Mouse (Mus musculus): ENCODE measurements at regions not wholly inside any gene's neighbourhood (a gene's known extent, or its start where the extent isn't known, plus 50 kb on each side); places are given as distances from the start of the nearest gene placed in this dataset.

- Histone ChIP-seq H3K9me3 (replicated peaks; ENCODE audit: control insufficient read depth, insufficient read depth, low read length, poor library complexity, severe bottlenecking) (no peaks in the 10 kb centered on the region), H3K4me1 (ENCODE audit: control insufficient read depth, insufficient read depth, low read length) (no peaks in the 10 kb centered on the region), H3K36me3 (ENCODE audit: control insufficient read depth, insufficient read depth, low read length, poor library complexity, severe bottlenecking) (no peaks in the 10 kb centered on the region), H3K27ac (ENCODE audit: insufficient read depth, low read length) (no peak overlapping the region), H3K9ac (ENCODE audit: low read depth, poor library complexity, severe bottlenecking) (no peak overlapping the region), H3K4me3 (ENCODE audit: low read depth, low read length) (no peak overlapping the region), H3K27me3 (ENCODE audit: control insufficient read depth, insufficient read depth, low read length, poor library complexity, severe bottlenecking) (no peaks in the 10 kb centered on the region)
- no peak for TF ChIP-seq EP300 (IDR thresholded peaks at IDR 0.05; ENCODE audit: insufficient read depth, low read depth, low read length)
- no peak for TF ChIP-seq POLR2A (IDR thresholded peaks at IDR 0.05; ENCODE audit: insufficient read depth, low read length)
- TF ChIP-seq CTCF (IDR thresholded peaks at IDR 0.05; ENCODE audit: low read depth, low read length), result no peak
Observed at GRCm38 (mm10) chr1:64337619-64338574, 194.5 kb upstream of the Creb1 start.

- no peak overlapping the region for H3K4me3 ChIP-seq (ENCODE audit: low read depth, low read length)
- H3K27ac ChIP-seq (ENCODE audit: insufficient read depth, low read length), result no peak overlapping the region
- TF ChIP-seq CTCF (IDR thresholded peaks at IDR 0.05; ENCODE audit: low read depth, low read length), result no peak
- no peak for TF ChIP-seq EP300 (IDR thresholded peaks at IDR 0.05; ENCODE audit: insufficient read depth, low read depth, low read length)
- TF ChIP-seq POLR2A (IDR thresholded peaks at IDR 0.05; ENCODE audit: insufficient read depth, low read length), result no peak
- H3K9me3 ChIP-seq (replicated peaks; ENCODE audit: control insufficient read depth, insufficient read depth, low read length, poor library complexity, severe bottlenecking), result no peaks in the 10 kb centered on the region
- no peak overlapping the region for H3K9ac ChIP-seq (ENCODE audit: low read depth, poor library complexity, severe bottlenecking)
- no peaks in the 10 kb centered on the region for H3K4me1 ChIP-seq (ENCODE audit: control insufficient read depth, insufficient read depth, low read length)
- H3K27me3 ChIP-seq (ENCODE audit: control insufficient read depth, insufficient read depth, low read length, poor library complexity, severe bottlenecking), result no peaks in the 10 kb centered on the region
- H3K36me3 ChIP-seq (ENCODE audit: control insufficient read depth, insufficient read depth, low read length, poor library complexity, severe bottlenecking), result no peaks in the 10 kb centered on the region
Observed at GRCm38 (mm10) chr1:64331566-64331965, 200.9 kb upstream of the Creb1 start.

- H3K9ac ChIP-seq (ENCODE audit: low read depth, poor library complexity, severe bottlenecking), result no peak overlapping the region
- H3K4me3 ChIP-seq (ENCODE audit: low read depth, low read length), result no peak overlapping the region
- no peak overlapping the region for H3K27ac ChIP-seq (ENCODE audit: insufficient read depth, low read length)
- H3K36me3 ChIP-seq (ENCODE audit: control insufficient read depth, insufficient read depth, low read length, poor library complexity, severe bottlenecking), result no peaks in the 10 kb centered on the region
- H3K27me3 ChIP-seq (ENCODE audit: control insufficient read depth, insufficient read depth, low read length, poor library complexity, severe bottlenecking), result no peaks in the 10 kb centered on the region
- H3K4me1 ChIP-seq (ENCODE audit: control insufficient read depth, insufficient read depth, low read length), result no peaks in the 10 kb centered on the region
- H3K9me3 ChIP-seq (replicated peaks; ENCODE audit: control insufficient read depth, insufficient read depth, low read length, poor library complexity, severe bottlenecking), result no peaks in the 10 kb centered on the region
- no peak for TF ChIP-seq CTCF (IDR thresholded peaks at IDR 0.05; ENCODE audit: low read depth, low read length)
- no peak for TF ChIP-seq EP300 (IDR thresholded peaks at IDR 0.05; ENCODE audit: insufficient read depth, low read depth, low read length)
- no peak for TF ChIP-seq POLR2A (IDR thresholded peaks at IDR 0.05; ENCODE audit: insufficient read depth, low read length)
Observed at GRCm38 (mm10) chr1:64330721-64331120, 201.7 kb upstream of the Creb1 start.

GRCm38 (mm10) chr1:64322197-64322596, 200.1 kb upstream of the Klf7 start:
- no peak overlapping the region for H3K4me3 ChIP-seq (ENCODE audit: low read depth, low read length)
- TF ChIP-seq CTCF (IDR thresholded peaks at IDR 0.05; ENCODE audit: low read depth, low read length), result no peak
- no peak for TF ChIP-seq POLR2A (IDR thresholded peaks at IDR 0.05; ENCODE audit: insufficient read depth, low read length)
- no peak for TF ChIP-seq EP300 (IDR thresholded peaks at IDR 0.05; ENCODE audit: insufficient read depth, low read depth, low read length)
- H3K4me1 ChIP-seq (ENCODE audit: control insufficient read depth, insufficient read depth, low read length), result no peaks in the 10 kb centered on the region
- no peaks in the 10 kb centered on the region for H3K27me3 ChIP-seq (ENCODE audit: control insufficient read depth, insufficient read depth, low read length, poor library complexity, severe bottlenecking)
- no peaks in the 10 kb centered on the region for H3K9me3 ChIP-seq (replicated peaks; ENCODE audit: control insufficient read depth, insufficient read depth, low read length, poor library complexity, severe bottlenecking)
- no peak overlapping the region for H3K9ac ChIP-seq (ENCODE audit: low read depth, poor library complexity, severe bottlenecking)
- no peak overlapping the region for H3K27ac ChIP-seq (ENCODE audit: insufficient read depth, low read length)
- no peaks in the 10 kb centered on the region for H3K36me3 ChIP-seq (ENCODE audit: control insufficient read depth, insufficient read depth, low read length, poor library complexity, severe bottlenecking)

- no peaks in the 10 kb centered on the region for H3K36me3 ChIP-seq (ENCODE audit: control insufficient read depth, insufficient read depth, low read length, poor library complexity, severe bottlenecking)
- no peak overlapping the region for H3K9ac ChIP-seq (ENCODE audit: low read depth, poor library complexity, severe bottlenecking)
- H3K9me3 ChIP-seq (replicated peaks; ENCODE audit: control insufficient read depth, insufficient read depth, low read length, poor library complexity, severe bottlenecking), result no peaks in the 10 kb centered on the region
- H3K4me3 ChIP-seq (ENCODE audit: low read depth, low read length), result no peak overlapping the region
- no peak overlapping the region for H3K27ac ChIP-seq (ENCODE audit: insufficient read depth, low read length)
- TF ChIP-seq POLR2A (IDR thresholded peaks at IDR 0.05; ENCODE audit: insufficient read depth, low read length) (no peak), CTCF (IDR thresholded peaks at IDR 0.05; ENCODE audit: low read depth, low read length) (no peak), EP300 (IDR thresholded peaks at IDR 0.05; ENCODE audit: insufficient read depth, low read depth, low read length) (no peak)
- H3K27me3 ChIP-seq (ENCODE audit: control insufficient read depth, insufficient read depth, low read length, poor library complexity, severe bottlenecking), result no peaks in the 10 kb centered on the region
- no peaks in the 10 kb centered on the region for H3K4me1 ChIP-seq (ENCODE audit: control insufficient read depth, insufficient read depth, low read length)
Observed at GRCm38 (mm10) chr1:64319155-64319582, 197.1 kb upstream of the Klf7 start.

All from ES-Bruce4 (cell line).